Mouse (Mus musculus): ENCODE data around the gene Gtpbp3. TPM values are rescaled to one million over a fixed set of nuclear protein-coding genes. Genes with fewer than 3 reads are reported as not detected.
"Not testable (repeated sequence)": the region's sequence is repeated elsewhere in the genome, so short reads cannot be mapped to it uniquely, and the experiment has no call there.

The Gtpbp3 gene
- polyA plus RNA-seq, 2 experiments = 1.3 to 9.2 TPM

GRCm38 (mm10) chr8:71530735-71531467 is 43.0 kb downstream of the Gtpbp3 start:
- ATAC-seq (ENCODE audit: insufficient read depth); DNase-seq (ENCODE audit: low read depth in 3 of 3, low spot score in 3 of 3); H3K4me3 ChIP-seq (ENCODE audit: insufficient read depth in 1 of 2, low read depth in 2 of 2, low read length in 2 of 2); H3K9me3 ChIP-seq (ENCODE audit: control insufficient read depth, low read length); H3K4me1 ChIP-seq (replicated peaks; ENCODE audit: control insufficient read depth in 2 of 2, insufficient read depth in 2 of 2, low read length in 1 of 2); H3K4me2 ChIP-seq (ENCODE audit: low read depth); H3K36me3 ChIP-seq (replicated peaks; ENCODE audit: control insufficient read depth, insufficient read depth, low read depth); H3K27me3 ChIP-seq (ENCODE audit: control insufficient read depth, insufficient read depth, low read length); H3K9ac ChIP-seq (replicated peaks); H3K27ac ChIP-seq: not testable (repeated sequence)
- TF ChIP-seq CTCF (IDR thresholded peaks at IDR 0.05; ENCODE audit: low read depth) = peak; percentile 43; the same call in 1 of the 2 replicates
- WGBS (ENCODE audit: insufficient replicate concordance) = 51% methylated on average over 5 of the region's 12 CpGs

DNA sequence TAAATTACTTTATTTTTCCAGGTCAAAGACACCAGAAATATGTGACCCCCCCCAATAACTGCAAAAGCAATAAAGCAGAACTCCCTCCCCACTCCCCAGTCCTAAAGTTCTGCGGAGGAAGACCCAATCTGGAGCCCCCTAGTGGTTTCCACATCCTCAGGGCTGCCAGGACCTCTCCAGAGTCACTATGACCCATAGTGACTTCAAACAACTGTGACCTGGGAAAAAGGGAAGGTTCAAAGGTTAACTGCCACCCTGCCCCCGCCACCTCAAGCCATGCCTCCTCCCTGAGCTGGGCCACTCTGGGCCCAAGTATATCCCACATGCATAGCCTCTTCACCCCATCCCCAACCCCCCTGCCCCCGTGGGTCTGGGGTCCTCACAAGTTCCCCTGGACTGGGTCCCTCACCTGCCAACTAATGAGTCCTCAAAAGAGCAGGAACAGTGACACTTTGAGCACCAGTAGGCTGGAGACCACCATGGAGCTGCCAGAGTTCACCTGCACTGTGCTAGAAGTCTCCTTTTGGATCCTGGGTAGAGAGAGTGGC is 46.4 kb downstream of the Gtpbp3 start:
- Histone ChIP-seq H3K27ac (no peak overlapping the region), H3K4me3 (ENCODE audit: insufficient read depth in 1 of 2, low read depth in 2 of 2, low read length in 2 of 2) (no peak overlapping the region), H3K4me1 (replicated peaks; ENCODE audit: control insufficient read depth in 2 of 2, insufficient read depth in 2 of 2, low read length in 1 of 2) (peaks cover 8% of the 10 kb centered on the region in 2 experiments), H3K36me3 (replicated peaks; ENCODE audit: control insufficient read depth, insufficient read depth, low read depth) (no peaks in the 10 kb centered on the region), H3K9ac (replicated peaks) (no peak overlapping the region), H3K27me3 (ENCODE audit: control insufficient read depth, insufficient read depth, low read length) (no peaks in the 10 kb centered on the region), H3K9me3 (ENCODE audit: control insufficient read depth, low read length) (no peaks in the 10 kb centered on the region), H3K4me2 (ENCODE audit: low read depth) (no peak overlapping the region)
- no peak for ATAC-seq (ENCODE audit: insufficient read depth)
- no peak for TF ChIP-seq EP300 (IDR thresholded peaks at IDR 0.05; ENCODE audit: low read depth)
- peak; percentile 15; the same call in 1 of the 2 replicates for TF ChIP-seq CTCF (IDR thresholded peaks at IDR 0.05; ENCODE audit: low read depth)
- no peak for DNase-seq (ENCODE audit: low read depth in 3 of 3, low spot score in 3 of 3)
- WGBS (ENCODE audit: insufficient replicate concordance) = 51% methylated on average over 3 of the region's 3 CpGs

- H3K9ac ChIP-seq (replicated peaks) = no peak overlapping the region
These were observed 47.8 kb downstream of the Gtpbp3 start for GRCm38 (mm10) chr8:71535663-71536062.

DNA sequence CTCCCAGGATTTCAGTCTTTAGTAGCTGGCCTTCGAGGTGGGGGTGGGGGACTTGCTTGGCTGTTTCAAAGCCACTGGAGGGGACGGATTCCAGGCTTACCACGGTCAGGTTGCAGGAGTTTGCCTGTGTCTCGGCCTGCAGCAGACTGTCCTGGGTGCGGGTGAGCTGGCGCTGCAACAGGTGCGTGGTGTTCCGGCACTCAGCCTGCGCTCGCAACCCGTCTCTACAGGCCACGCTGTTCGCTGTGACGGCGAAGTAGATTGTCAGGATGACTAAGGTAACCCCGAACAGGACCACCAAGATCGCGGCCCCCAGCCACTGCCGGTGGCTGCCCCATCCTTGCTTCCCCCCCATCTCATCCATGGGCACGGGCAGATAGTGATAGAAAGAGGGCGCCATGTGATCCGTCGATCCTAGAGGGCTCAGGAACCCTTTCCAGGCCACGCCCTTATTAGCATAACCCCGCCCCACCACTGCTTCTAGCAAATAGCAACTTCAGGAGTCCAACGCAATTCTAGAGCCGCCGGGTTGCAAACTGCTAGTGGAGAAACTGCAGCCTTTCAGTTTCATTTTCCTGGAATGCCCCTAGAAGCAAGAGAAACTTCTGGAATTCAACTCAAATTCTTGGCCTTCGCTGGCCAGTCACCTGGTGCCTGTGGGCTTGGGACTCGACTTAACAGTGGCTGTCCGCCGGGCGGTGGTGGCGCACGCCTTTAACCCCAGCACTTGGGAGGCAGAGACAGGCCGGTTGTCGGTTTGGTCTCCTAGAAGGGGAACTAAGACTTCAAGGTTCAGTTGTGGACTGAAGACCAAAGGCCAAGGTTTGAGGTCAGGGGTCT is 49.3 kb downstream of the Gtpbp3 start, which contains the start of gene Bst2:
Bst2 (minus strand) TSS at position 429 of the 840 bp plus-strand sequence.
- Histone ChIP-seq H3K4me1 (replicated peaks; ENCODE audit: control insufficient read depth in 2 of 2, insufficient read depth in 2 of 2, low read length in 1 of 2) (peaks cover 8% of the 10 kb centered on the region in 2 experiments), H3K27me3 (ENCODE audit: control insufficient read depth, insufficient read depth, low read length) (no peaks in the 10 kb centered on the region), H3K4me2 (ENCODE audit: low read depth) (peak within 1 kb of the TSS; percentile 65), H3K36me3 (replicated peaks; ENCODE audit: control insufficient read depth, insufficient read depth, low read depth) (no peaks in the 10 kb centered on the region), H3K9me3 (ENCODE audit: control insufficient read depth, low read length) (no peaks in the 10 kb centered on the region), H3K9ac (replicated peaks) (peak within 1 kb of the TSS; percentile 78), H3K27ac (peak within 1 kb of the TSS; percentile 55), H3K4me3 (ENCODE audit: insufficient read depth in 1 of 2, low read depth in 2 of 2, low read length in 2 of 2) (peak within 1 kb of the TSS; percentile 69 to 79)
- peak; percentile 88 for ATAC-seq (ENCODE audit: insufficient read depth)
- TF ChIP-seq EP300 (IDR thresholded peaks at IDR 0.05; ENCODE audit: low read depth) (no peak), CTCF (IDR thresholded peaks at IDR 0.05; ENCODE audit: low read depth) (peak; percentile 35)
- 2% methylated on average over 37 of the region's 37 CpGs for WGBS (ENCODE audit: insufficient replicate concordance)
- DNase-seq (ENCODE audit: low read depth in 3 of 3, low spot score in 3 of 3) = peak; percentile 88 to 92 (median 88)

More at GRCm38 (mm10) chr8:71535663-71536062, 47.8 kb downstream of the Gtpbp3 start:
- WGBS (ENCODE audit: insufficient replicate concordance) = 63% methylated on average over 5 of the region's 5 CpGs
- no peak for TF ChIP-seq CTCF (IDR thresholded peaks at IDR 0.05; ENCODE audit: low read depth)
- TF ChIP-seq EP300 (IDR thresholded peaks at IDR 0.05; ENCODE audit: low read depth) = no peak
- Histone ChIP-seq H3K36me3 (replicated peaks; ENCODE audit: control insufficient read depth, insufficient read depth, low read depth) (no peaks in the 10 kb centered on the region), H3K9me3 (ENCODE audit: control insufficient read depth, low read length) (no peaks in the 10 kb centered on the region), H3K4me1 (replicated peaks; ENCODE audit: control insufficient read depth in 2 of 2, insufficient read depth in 2 of 2, low read length in 1 of 2) (peaks cover 8% of the 10 kb centered on the region in 2 experiments), H3K4me2 (ENCODE audit: low read depth) (peak overlapping the region; percentile 65; the same call in 1 of the 2 replicates), H3K4me3 (ENCODE audit: insufficient read depth in 1 of 2, low read depth in 2 of 2, low read length in 2 of 2) (no peak overlapping the region), H3K27me3 (ENCODE audit: control insufficient read depth, insufficient read depth, low read length) (no peaks in the 10 kb centered on the region), H3K27ac (no peak overlapping the region)
- DNase-seq (ENCODE audit: low read depth in 3 of 3, low spot score in 3 of 3) (no peak), ATAC-seq (ENCODE audit: insufficient read depth) (no peak)
